ENCODE assay signal across 32 mouse cellular contexts in genomic region chr19:16375881-16376280, GRCm38 (mm10). TPM values are rescaled to one million over a fixed set of nuclear protein-coding genes. Genes with fewer than 3 reads are reported as not detected.
"Had no signal": no experiment of that assay in that cellular context is flagged by ENCODE, and none has a peak within 500 bp of the region (broad histone marks: within the 10 kb centered on the region; RNA-seq: fewer than 3 reads in every experiment).

No protein-coding gene starts in this region.

- H3K27me3 ChIP-seq: limb, embryonic 12.5 days; limb, embryonic 13.5 days; limb, embryonic 15.5 days; liver, embryonic 12.5 days; liver, embryonic 13.5 days; liver, embryonic 15.5 days; lung, embryonic 15.5 days; megakaryocyte, embryonic 14.5 days; midbrain, embryonic 12.5 days; midbrain, embryonic 13.5 days; midbrain, embryonic 15.5 days had no signal

- H3K9ac ChIP-seq: limb, embryonic 12.5 days; limb, embryonic 13.5 days; limb, embryonic 15.5 days; liver, embryonic 12.5 days; liver, embryonic 13.5 days; liver, embryonic 14.5 days; liver, embryonic 15.5 days; liver, postnatal 0 days; lung, embryonic 14.5 days; lung, embryonic 15.5 days; midbrain, embryonic 12.5 days; midbrain, embryonic 13.5 days; midbrain, embryonic 15.5 days had no signal

- ATAC-seq: liver, embryonic 12.5 days; liver, postnatal 0 days; lung, postnatal 0 days; midbrain, embryonic 13.5 days; midbrain, embryonic 15.5 days; midbrain, embryonic 16.5 days had no signal

- H3K4me1 ChIP-seq: liver, embryonic 15.5 days had no signal

- H3K9me3 ChIP-seq: limb, embryonic 10.5 days; limb, embryonic 12.5 days; limb, embryonic 13.5 days; limb, embryonic 15.5 days; liver, embryonic 12.5 days; liver, embryonic 13.5 days; liver, embryonic 15.5 days; lung, embryonic 15.5 days; megakaryocyte, embryonic 14.5 days; midbrain, embryonic 10.5 days; midbrain, embryonic 12.5 days; midbrain, embryonic 13.5 days; midbrain, embryonic 15.5 days had no signal

- H3K4me2 ChIP-seq: limb, embryonic 12.5 days; limb, embryonic 13.5 days; limb, embryonic 15.5 days; liver, embryonic 11.5 days; liver, embryonic 12.5 days; liver, embryonic 13.5 days; liver, embryonic 15.5 days; lung, embryonic 14.5 days; lung, embryonic 15.5 days; midbrain, embryonic 11.5 days; midbrain, embryonic 12.5 days; midbrain, embryonic 13.5 days; midbrain, embryonic 15.5 days had no signal

- H3K27ac ChIP-seq: limb, embryonic 10.5 days; limb, embryonic 12.5 days; limb, embryonic 13.5 days; limb, embryonic 15.5 days; liver, embryonic 12.5 days; liver, embryonic 13.5 days; liver, embryonic 14.5 days; liver, embryonic 15.5 days; lung, embryonic 15.5 days; macrophage; midbrain, embryonic 10.5 days; midbrain, embryonic 12.5 days; midbrain, embryonic 13.5 days; midbrain, embryonic 15.5 days had no signal

- DNase-seq: left cerebral cortex, postnatal 4 days; liver; liver, embryonic 13.5 days; liver, postnatal 0 days; lung, adult 18-20 months; lung, adult 2 months; lung, embryonic 14.5 days; lung, postnatal 10 days; lung, postnatal 14 days; lung, postnatal 36 days; lung, postnatal 4 days; midbrain, embryonic 14.5 days had no signal

- H3K4me3 ChIP-seq: limb, embryonic 10.5 days; limb, embryonic 12.5 days; limb, embryonic 13.5 days; limb, embryonic 15.5 days; liver, embryonic 12.5 days; liver, embryonic 13.5 days; liver, embryonic 15.5 days; lung, embryonic 15.5 days; megakaryocyte, embryonic 14.5 days; midbrain, embryonic 10.5 days; midbrain, embryonic 12.5 days; midbrain, embryonic 13.5 days; midbrain, embryonic 15.5 days; myocyte had no signal

- H3K36me3 ChIP-seq: liver, embryonic 12.5 days; liver, embryonic 13.5 days; liver, embryonic 15.5 days had no signal

RNA-seq across cellular contexts. Expression of gene Gna14, which starts 59.7 kb away (rescaled TPM):
- total RNA-seq: monocyte, adult 5-6 weeks had no signal
